Mouse (Mus musculus) testis, postnatal 10 days (tissue): ENCODE data around the gene Rbfox3.

Experiments
- DNase-seq: peaks from one replicate; pipeline ENCODE4 v3.0.0; 2021; ENCODE audit warnings: low spot score

Gene Rbfox3

DNA sequence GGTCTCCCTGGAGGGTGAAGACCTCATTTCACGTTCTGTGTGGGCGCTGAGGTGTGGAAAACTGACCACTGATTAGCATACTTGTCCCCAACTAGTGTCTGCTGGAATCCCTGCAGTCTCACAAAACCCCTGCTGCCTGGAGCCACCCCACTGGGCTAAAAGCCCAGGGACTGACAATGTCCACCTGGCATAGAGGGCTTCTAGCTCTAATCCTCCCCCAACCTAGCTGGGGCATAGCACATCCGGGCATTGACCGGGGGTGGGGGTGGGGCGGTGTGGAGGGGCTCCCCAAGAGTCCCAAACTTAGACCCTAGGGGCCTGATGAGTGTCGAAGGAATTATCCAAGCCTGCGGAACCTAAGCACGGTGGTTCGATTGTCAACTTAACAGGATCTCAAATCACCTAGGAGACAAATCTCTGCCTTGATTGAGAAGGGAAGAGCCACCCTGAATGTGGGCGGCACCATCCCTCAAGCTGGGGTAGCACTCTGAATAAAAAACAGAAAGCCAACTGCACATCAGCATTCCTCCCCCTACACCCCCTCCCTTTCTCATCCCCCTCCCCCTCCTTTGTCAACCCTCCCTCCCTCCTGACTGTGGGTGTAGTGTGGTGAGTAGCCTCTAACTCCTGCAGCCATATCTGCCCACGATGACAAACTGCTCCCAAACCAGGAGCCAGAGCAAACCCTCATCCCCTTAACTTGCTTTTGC, 29.5 kb downstream of the Rbfox3 start:
- DNase-seq: no peak

DNA sequence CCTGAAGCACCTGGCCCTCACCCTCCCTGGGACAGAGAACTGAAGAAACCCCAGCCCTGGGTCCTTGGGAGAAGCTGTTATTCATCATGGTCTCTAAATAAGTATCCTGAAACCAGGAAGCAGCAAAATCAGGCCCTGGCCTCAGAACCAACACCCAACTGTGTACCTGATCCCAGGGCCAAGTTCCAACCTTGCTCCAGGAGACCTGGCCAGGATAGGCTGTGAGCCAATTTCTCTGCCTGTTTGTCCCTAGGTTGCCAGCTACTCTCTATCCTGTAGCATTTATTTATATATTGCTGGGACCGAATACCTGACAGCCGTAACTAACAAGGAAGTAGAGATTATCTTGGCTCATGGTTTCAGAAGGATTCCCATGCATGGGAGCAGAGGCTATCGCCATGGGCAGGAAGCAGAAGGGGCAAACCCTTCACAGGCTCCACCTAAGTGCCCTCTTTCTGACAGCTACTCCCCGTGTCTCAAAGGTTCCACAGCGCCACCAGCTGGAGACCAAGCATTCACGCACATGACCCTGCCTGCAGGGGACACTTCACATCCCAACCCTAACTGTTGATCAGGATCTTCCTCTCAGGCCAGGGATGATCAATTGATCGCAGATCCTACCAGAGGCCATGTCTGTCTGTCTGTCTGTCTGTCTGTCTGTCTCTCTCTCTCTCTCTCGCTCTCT, 31.8 kb downstream of the Rbfox3 start:
- DNase-seq: no peak

DNA sequence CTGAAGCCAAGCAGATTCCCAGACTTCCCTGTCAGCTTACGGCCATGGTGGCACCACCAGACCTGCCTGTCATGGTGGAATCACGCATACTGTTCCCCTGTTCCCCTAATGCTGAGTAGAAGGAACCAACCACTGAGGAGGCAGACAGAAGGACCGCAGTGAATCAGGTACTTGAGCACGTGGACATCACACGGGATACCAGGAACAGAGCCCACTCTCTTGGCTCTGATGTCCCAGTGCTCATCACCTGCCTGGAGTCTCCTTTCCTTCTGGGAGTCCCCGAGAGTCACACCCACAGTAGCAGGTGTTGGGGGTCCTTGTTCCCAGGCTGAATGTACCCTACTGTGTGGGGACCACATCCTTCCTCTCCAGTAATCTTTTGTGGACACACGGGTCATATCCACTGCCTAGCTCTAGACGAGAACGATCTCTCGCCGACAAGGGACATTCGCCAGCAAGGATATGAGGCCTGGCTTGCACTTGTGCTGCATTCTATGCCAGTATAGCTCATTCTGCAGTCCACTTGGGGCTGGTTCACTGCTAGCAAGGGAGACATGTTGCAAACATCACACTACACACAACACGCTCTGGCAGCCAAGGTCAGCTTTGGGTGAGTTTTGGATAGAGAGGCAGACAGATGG, 32.7 kb downstream of the Rbfox3 start:
- DNase-seq: no peak

DNA sequence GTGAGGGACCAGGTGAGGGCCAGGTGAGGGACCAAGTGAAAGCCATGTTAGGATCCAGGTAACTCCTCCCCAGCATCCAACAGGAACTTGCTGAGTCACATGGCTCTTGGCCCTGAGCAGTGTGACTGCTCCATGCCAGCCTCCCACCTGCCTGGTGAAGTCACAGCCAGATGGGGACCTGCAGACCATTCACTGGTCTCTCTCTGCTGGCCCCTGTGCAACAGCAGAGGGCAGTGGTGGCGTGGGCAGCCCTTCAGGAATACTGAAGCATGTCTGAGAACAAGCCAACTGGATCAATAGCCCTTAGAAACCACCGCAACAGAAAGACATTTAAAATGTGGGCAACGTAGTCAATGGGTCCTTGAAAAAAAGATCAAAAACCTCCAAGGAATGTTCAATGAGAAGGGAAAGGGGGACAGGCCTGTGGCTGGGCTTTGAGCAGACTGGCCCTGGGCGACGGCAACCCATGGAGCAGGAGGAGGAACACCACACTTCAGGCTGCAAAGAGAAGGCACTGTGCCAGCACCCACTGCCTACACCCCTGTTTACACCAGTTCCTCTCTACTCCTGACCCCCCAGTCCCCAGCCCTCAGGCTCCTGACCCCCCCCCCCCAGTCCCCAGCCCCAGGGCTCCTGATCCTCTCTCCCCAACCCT, 36.0 kb downstream of the Rbfox3 start:
- DNase-seq: no peak

DNA sequence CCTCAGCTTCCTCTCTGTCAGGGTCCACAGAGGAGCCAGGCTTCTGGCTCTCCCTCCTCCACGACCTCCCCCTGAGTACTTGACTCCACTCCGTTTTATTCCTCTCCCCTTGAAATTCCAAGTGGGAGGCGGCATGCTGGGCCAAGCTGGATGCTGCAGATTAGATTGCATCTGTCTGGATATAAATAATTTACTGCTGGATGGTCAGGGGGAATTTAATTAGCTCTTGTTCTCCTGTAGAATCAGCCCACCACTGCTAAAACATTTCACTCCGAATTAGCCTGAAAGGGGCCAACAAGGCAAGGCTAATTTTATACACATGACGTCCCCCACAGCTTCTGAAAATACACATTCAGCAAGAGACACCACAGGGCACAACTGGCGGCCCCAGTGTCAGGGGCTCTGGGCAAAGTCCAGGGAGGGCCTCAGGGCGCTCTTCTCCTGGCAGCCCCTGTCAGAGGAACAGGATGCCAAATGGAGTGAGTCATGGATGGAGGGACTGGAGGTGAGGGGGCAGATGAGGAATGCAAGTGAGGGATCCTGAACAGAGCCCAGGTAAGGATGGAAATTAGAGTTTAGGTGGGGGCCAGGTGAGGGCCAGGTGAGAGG, 36.8 kb downstream of the Rbfox3 start:
- no peak for DNase-seq

DNA sequence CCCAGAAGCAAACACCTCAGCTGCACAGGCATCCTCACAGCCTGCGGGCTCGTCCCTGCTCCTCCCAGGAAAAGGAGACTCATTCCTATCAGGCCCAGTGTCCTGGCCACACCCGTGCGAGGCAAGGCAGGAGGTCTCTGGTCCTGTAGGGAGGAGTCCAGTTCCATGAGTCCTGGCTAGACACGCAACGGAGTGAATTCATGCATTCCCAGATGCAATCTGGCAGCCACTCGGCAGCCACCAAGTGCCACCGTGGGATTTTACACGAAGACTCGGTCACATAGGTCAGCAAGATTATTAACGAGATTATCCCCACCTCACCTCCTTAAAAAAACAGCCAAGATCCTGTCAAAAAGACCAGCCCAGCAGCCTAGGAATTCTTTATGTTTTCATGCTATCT, 37.4 kb downstream of the Rbfox3 start:
- no peak for DNase-seq

DNA sequence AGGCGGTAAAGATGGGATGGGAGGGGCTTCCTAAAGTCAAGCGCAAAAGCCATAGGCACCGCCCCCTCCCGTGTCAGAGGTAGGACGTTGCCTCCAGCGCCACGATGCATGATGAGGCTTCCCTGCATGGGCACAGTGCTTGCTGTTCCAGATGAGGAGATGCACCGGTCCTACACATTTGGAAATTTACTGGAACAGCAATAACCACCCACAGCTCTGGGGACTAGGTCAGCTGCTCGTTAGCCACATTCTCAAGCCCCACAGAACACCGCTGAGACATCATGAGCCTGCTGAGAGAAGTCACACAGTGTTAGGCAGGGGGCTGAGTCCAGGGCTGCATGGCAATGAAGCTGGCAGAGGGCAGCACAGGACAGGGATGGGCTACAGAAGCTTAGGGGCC, 39.9 kb downstream of the Rbfox3 start:
- DNase-seq: no peak

DNA sequence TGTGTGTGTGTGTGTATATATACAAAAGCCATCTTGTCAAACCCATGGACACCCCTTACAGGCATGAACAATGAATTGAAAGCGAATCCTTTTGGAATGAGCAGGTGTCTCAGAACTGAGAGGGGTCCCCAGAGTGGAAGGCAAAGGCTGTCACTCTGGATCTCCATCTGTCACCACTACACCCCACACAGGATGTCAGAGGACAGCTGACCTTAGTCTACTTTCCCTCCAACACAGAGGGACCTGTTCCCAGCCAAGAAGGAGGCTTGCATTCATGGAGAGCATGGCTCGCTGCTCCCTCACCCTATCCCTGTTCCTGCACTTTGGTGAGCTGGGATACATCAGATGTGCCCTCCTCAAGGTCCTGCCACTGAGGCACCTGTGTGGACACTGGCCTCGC, 48.0 kb downstream of the Rbfox3 start:
- DNase-seq: no peak

DNA sequence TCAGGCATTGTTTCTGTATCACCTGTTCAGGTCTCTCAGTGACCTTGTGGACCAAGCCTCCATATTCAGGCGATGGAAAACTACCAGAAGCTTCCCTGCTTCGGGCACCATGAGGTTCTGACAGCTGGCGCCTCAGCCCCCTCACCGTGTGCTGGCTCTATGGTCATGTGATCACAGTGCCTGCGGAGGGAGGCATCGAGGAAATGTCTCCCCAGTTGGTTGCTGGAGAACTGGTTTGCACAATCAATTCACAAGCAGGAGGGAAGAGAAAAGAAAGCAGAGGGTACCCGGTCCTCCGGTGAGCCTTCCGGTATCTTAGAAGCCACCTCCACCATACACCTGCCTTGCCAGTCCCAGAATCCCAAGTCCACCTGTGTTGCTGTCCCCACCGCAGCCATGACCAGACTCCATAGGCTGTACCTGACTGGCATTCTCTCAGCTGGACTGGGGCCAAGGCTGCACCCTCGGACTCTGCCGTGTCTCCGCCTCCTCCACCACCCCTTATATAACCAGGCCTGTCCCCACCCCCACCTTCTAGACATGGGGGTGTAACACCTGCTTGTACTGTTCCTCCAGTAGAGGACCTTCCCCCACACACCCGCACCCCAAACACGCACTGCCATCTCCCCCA, 49.5 kb downstream of the Rbfox3 start:
- DNase-seq: no peak

DNA sequence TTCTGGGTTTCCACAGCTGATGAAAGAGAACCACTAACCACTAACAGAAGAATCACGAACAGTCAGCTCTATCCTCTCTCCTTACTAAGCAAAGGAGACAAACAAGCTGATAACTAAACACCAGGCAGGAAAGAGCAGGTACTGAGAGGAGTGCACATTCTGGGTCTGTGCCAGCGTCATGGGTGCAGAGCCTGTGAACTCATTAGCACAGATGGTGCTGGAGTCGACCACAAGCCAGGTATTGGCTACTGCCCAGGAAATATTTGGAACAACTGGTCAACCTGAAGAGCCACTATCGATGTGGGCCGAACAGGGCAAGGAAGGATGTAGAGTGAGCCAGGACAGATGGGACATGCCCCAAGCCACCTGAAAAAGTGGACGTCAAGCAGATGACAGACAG, 50.2 kb downstream of the Rbfox3 start:
- no peak for DNase-seq

DNA sequence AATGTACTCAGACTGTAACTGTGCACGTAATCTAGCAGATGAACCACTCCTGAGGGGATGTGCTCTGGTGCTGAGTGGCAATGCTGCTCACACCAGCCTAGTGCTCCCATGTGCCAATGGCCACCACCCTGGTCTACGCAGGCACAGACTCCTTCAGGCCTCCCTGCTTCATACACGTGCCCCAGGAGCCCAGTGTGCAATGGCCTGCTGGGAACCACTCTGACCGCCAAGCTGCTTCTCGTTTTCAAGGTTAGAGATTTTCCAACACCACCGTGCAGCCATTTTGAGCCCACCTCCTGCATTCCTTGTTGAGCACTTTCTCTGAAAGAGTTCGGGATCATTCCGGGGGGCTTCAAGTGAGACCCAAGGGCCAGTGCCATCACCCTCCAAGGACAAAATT, 50.6 kb downstream of the Rbfox3 start:
- no peak for DNase-seq

DNA sequence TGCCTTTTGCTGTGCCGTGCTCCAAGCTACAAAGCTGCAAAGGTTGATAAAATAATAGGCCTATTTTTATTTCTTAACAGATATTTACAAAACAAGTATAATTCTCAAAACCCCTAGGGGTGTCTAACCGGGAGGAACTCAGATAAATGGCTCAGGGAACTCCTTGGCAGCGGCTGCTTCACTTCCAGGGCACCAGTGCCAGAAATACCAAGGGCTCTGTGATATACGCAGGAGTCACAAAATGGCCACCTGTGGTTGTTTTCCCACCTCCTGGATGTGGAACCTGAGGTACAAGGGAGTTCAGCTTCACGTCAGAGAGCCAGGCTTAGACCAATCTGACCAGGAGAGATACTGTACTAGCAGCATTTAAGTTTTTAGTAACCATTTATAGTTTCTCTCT, 51.6 kb downstream of the Rbfox3 start:
- no peak for DNase-seq

DNA sequence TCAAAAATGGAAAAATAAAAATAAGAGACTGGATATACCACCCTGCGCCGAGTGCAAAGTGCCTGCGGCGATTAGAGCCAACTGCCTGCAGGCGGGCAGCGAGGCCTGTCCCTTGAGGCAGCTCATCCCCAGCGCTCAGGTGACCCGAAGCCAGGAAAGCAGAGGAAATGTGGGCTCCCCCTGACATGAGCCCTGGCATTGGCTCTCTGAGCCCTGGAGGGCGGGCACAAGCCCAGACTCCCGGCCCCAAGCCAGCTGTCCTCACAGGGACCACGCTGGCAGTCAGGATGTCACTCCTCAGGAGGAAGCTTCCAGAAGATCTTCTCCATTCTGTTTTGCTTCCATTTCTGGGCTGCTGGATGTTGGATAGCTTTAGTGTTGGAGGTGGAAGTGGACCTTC, 53.1 kb downstream of the Rbfox3 start:
- DNase-seq: no peak

DNA sequence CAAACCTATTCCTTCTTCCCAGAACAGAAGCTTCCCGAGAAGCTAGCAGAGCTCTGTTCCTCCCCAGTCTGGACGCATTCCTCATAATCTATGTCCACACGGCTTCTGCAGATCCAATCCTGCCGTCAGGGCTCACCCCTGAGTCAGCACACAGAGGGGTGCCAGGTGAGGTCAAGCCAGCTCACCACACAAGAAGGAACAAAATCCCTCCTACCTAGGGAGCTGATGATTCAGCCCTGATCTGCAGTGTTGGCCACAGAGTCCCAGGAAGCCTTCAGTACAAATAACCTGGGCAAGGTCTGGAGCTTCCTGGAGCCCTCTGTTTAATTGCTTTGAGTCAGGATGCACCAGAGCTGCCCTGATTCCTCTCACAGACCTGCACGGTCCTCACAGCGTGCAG, 60.0 kb downstream of the Rbfox3 start:
- DNase-seq: no peak

DNA sequence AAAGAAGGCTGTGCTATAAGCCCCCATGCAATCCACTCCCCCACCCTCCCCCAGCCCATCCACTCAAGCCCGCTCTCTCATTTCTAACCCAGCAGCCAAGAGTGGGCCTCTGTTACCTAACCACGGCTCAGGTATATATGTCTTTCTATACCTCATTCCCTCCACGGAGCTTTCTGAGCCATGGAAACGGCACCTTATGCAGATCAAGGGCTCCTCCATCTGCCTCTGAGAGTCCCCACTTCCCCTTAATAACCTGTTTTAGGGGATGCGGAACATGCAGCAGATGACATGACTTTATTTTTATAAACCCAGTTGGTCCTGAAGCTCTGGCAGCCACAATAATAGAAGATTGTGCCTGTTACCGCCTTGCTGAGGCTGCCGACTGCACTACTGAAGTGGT, 63.4 kb downstream of the Rbfox3 start:
- no peak for DNase-seq

DNA sequence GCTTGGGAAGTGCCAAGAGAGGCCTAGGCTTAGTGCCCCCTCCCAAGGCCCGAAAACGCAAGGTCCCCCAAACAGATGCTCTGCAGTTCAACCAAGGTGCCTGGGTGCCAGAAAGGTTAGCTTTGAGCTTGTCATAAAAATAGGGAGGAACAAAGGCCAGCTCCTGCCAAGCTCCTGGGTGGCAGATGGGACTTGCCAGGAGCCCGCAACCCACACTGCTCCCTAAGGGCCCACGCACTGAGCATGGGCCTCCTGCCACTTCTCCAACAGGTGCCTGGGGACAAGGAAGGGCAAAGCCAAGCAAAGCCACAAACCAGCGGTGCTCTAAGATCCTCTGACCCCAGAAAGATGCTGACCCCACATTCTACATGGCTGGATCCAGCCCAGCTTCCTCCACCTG, 70.4 kb downstream of the Rbfox3 start:
- DNase-seq: no peak

DNA sequence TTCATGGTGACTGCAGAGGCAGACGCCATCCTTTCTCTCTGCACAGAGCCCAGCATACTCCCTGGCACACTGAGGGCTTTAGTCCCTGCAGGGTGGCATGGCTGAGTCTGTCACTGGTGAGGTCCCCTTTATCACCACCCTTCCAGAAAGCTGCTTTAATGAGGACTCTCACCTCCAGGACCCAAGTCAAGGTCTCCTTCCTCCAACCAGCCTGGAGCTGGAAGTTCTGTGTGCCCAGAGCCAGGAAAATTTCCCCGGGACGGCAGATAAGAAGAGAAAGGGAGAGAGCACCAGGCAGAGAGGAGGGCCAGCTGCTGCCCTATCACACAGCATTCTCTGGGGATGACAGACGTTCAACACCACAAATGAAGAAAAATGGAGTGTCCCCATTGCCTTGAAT, 73.2 kb downstream of the Rbfox3 start:
- DNase-seq: no peak

DNA sequence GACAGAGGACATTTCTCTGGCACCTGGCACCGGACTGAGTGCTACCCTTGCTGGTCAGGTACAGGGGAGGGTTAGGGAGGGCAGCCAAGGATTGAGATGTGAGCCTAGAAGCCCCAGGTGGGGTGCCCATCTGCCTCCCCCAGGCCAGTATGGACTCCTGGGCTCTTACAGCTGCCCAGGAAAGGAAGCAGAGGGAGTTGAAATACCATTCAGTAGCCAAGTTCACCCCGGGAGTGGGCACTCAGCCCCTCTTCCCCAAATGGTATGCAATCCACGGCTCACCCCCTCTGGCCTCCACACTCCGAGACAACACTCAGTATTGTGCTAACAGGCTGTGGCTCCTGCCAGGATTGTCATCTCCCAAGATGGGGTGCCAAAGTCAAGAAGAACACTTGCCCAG, 74.5 kb downstream of the Rbfox3 start:
- DNase-seq: no peak

DNA sequence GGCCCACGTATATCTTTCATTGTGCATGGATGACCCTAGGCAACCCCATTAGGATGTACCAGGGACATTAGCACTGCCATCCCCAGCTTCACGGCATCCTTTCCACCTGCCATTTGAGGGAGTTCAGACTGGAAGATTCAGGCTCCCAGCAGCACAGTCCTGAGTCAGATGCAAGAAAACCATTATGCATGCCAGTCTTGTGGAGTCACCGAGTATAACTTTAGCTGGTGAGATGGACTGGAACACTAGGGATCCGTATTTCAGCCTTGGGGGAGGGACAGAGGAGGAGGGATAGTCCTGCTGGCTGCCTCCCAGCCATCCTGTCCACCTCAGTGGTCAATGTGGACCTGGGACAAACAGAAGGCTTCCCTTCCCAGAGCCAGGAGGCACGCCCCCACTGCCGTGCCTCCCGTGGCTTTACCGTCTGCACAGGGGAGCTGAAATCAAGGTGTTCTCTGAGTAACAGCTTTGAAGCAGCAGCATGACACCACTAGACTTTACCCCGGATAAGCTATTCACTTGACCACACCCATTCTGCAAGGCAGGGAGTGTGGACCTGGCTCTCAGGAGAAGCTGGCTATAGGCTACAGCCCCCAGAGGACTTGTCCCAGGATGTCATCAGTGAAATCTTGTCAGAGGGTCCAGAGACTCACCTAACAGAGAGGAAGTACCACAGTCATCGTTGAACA, 78.5 kb downstream of the Rbfox3 start:
- DNase-seq: no peak

DNA sequence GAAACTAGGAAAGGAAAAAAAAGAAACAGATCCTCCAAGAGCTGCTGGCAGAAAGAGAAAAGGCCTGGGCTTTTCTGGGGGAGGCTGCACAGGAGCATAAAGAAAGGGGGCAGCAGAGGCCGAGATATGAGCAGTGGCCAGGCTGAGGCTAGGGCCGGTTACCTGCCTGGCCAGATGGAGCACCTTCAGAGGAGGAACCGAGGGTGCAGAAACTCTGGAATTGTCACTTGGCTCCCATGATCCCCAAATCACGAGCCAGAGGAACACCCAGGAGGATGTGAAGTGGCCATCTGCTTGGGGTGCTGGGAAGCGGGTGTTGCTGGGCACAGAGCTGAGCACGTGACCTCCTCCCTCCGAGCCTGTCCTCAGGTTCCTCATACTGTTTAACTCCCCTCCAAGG, 79.7 kb downstream of the Rbfox3 start:
- DNase-seq: no peak

DNA sequence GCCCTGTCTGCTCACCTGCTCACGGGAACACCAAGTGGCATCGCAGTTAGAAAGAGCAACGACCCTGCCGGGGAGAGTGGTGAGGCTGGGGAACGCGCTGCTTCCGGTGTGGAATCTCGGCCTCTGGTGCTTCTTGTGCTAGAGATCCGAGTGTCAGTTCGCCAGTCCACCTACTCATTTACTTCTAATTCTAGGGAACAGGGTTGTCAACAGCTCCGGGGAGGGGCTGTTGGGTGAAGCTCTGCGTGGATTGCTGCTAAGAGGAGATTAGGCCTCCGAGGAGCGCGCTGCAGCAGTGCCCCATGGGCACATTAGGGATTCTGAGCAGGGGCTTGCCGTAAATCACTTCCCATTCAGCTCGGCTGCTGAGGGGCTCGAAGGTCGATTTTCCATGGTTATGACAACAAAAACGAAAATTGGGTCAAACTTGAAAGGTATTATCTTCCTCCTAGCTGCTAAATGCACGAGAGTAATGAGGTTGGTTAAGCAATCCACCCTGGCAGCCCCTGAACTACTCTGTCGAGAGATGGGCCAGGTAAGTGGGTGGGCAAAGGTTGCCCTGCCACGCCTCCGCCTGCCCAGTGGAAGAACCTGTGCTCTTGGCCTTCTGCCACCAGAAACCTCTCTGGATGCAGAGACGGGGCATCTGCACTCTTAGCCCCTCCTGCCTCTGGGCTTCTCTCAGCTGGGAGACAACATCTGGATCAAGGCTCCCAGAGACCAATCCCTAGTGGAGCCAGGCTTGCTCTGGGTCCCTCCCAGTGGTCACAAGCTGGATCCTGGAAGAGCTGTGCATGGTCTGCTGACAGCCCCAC, 85.9 kb downstream of the Rbfox3 start:
- no peak for DNase-seq
